Mouse (Mus musculus) erythroid progenitor cell, adult 5-6 weeks (primary cell): ENCODE results near the gene Mgat3. TPM values are rescaled to one million over a fixed set of nuclear protein-coding genes. Genes with fewer than 3 reads are reported as not detected.

Source experiments
- ATAC-seq: replicated peaks from 2 replicates; pipeline ENCODE4 v1.8.0; 2016; ENCODE audit warnings: moderate number of reproducible peaks, mild to moderate bottlenecking, moderate TSS enrichment, inconsistent platforms; ENCODE audit not compliant: poor library complexity, low FRiP score, severe bottlenecking
- total RNA-seq, 2 experiments: library from RNA; stranded (forward) in 1 of 2; stranded (reverse) in 1 of 2; fragments of 150-400 nt in 1 of 2; fragments of 186-747, 209-891 nt in 1 of 2; gene quantifications; 2 replicates each; pipeline versions ENCODE4 v1.2.3 to v1.2.4; 2015 to 2017; ENCODE audit warnings: low replicate concordance in 2 of 2

The Mgat3 gene
- total RNA-seq, 2 experiments from 2014 or later: not detected

DNA sequence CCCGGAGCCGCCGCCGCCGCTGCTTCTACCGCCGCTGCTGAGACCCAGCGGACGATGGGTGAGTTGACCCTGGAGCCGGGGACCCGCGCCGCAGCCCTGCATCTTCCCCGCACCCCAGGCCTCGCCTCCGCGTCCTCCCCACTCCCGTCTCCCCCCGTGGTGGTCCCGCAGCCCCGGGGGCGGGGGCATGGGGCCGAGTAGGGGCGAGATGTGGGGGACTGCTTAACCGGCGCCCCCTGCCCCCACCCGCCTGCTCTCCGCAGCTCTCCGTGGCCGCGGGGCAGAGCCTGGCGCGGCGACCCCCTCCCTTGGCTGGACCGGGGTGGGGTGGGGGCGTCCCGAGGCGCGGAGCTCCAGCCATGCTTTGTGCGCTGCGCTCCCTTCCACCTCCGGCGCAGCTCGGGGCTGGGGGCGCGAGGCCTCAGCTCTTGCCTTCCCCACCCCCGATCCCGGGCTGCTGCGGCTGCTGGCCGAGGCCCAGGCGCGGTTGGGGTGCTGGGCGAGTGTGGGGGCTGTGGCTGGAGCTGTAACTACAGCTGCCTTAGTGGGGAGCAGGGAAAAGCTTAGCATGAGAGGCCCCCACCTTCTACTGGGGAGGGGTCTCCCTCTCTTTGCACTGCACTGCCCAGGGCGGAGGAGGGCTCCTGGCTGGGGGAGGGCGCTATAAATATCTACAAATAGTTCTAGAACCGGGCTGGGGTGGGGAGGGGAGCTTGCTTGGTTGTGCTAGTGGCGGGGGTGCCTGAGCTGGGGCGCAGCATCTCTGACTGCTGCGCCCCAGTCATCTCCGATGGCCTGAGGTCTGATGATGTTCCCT, 468 bp downstream of the Mgat3 start:
- no peak for ATAC-seq

DNA sequence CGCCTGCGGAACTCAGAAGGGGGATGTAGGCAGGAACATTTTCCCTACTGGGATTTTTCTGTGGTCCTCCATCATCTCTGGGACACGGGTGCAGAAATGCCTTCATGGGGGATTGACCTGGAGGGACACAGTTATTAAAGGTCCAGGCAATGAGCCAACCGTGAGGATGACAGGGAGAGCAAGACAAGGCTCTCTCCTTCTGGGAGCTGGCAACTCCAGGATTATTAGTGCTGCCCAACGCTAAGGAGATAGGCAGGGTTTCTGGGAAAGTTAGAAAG, 1.0 kb downstream of the Mgat3 start:
- ATAC-seq: no peak

DNA sequence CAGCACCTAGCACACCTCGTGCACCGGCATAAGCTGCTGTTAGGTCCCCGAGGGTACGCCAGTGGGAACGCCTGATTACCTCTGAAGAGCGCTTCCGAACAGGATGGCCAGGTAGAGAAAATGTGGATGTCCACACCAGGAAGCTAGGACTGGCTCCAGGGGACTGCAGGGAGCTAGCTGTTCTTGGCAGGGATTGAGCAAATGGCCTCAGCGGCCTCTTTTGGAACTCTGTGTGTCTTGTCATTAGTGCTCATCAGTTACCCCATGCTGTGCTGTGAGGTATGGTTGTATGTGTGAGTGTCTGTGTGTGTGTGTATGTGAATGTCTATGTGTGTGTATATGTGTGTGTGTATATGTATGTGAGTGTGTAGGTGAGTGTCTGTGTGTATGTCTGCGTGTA, 1.8 kb downstream of the Mgat3 start:
- ATAC-seq: no peak

DNA sequence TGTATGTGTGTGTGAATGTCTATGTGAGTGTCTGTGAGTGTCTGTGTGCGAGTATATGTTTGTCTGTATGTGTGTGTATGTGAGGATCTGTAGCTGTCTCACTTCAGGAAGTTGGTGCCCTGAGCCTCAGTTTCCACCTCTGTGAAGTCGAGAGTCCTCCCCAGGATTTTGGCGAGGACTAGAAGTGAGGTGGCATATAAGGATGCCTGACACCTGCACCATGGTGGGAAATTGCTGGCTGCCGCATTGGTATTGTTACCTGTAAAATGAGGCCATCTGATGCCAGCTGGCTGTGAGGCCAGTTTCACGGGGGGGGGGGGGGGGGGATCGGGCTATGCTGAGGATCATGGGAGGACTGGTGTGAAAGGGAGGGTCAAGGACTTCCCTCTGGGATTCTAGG, 2.2 kb downstream of the Mgat3 start:
- no peak for ATAC-seq

DNA sequence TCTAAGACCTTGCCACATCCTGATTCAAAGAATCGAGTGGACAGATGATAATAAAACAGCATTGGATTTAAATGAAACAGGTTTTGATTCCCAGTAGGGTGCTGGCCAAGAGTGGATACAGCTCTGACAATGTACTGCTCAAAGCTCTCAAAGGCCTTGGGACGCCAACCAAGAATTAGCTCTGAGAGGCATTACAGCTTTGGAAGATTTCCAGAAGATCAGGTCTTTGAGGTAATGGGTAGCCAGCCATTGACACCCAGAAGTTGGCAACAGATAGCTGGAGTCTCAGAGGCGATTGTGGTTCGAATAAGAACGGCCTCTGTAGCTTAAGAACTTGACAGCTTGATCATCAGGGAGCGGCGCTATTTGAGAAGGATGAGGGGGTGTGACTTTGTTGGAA, 8.0 kb downstream of the Mgat3 start:
- no peak for ATAC-seq

DNA sequence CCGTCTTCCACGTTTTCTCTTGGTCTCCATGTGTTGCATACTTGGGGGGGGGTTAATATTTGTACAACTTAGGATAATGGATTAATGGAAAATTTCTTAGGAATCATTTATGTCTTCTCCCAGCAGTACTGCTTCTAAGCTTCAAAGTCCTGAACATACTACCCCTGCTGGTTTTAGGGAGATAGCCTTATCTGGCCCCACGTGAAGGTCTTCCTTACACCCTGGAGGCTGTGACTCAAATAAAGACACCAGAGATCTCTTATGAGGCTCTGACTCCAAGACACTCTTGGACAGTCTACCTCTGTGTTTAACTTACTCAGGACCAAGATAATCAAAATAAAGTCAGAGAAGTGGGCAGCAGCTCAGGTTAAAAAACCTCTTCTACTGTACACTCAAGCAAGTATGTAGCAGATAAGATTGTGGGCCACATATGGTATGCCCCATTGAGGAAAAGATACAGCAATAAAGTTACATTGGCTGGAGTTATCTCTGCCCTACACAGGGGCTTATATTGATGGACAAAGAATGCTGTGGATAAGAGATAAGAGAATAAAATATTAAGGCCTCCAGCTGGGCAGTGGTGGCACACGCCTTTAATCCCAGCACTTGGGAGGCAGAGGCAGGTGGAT, 8.7 kb downstream of the Mgat3 start:
- 0 out of 2 replicates have a peak, but pooled peaks have one; percentile 37 for ATAC-seq

DNA sequence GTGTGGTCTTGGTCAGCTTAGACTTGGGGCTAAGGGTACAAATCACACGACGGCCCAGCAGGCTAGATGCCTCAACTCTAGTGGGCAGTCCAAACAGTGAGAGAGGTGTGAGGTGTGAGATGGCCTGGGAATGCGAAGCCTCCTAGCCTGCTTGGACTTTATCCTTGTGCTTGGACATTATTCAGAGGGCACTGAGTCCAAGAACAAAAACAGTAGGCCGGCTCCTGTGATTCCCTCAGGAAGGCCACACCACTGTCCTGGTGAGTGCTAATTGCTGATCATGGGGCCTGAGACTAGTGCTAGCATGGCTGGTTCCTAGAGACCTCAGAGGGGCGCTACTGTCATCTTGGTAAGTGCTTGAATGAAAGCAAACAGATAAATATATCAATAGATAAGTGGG, 15.4 kb downstream of the Mgat3 start:
- ATAC-seq: no peak

DNA sequence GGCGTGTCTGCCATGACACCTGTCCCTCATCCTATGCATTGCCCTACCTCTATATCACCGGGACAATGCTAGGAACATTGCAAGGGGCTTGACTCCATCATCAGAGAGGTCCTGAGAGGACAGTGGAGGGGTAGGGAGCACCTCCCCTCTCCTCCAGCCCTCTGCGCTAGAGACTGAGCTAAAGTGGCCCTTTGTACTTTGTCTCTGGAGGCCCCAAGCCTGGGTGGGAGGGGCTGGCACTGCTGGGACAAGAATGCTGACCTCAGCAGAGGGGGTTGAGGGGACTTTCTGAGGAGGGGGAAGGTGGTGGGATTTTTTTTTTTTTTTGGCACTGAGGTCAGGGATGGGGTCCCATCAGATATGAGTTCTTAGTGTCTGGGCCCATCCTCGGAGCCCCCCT, 16.6 kb downstream of the Mgat3 start:
- ATAC-seq: no peak

DNA sequence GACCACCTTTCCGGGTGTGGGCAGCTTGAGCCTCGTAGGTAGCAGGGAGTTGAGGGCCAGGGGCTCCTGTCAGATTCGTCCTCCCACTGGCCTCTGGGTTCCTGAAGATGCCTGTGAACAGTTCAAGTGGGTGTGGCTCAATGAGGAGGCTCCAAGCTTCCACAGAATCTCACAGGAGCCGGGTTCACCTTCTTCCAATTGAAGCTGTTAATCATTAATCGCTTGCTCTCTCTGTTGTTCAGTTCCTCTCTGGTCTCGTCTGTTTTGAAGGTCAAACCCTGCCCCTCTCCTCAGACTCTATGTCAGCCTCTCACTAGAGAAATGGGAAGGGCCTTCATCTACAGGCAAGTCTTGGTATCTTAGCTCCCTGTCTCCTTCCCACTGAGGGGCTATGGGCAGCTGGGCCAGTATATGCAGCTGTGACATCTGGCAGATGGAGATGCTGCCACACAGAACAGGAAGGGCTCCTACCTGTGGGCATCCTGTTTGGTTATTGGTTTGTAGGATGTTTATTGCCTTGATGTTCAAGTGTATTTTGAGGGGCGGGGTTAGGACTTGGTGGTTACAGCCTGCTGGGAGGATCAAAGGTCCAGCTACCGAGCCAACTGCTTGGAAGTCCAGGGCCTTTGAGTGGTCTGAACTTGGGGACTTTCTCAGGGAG, 18.2 kb downstream of the Mgat3 start:
- ATAC-seq: no peak

DNA sequence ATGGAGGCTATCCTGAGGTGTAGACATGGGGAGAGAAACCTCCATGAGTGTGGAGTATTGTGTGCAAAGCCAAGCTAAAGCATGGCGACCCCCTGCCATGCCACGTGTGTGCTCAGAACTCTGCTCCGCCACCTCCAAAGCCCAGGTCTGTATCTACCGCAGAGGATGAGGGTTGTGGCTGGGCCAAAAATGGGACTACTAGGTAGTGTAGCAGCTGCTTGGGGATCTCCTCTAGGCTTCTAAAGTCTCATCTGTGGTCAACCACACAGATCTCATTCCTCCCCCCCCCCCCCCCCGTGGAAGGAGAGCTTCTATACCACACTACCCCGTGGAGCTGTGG, 18.7 kb downstream of the Mgat3 start:
- no peak for ATAC-seq

DNA sequence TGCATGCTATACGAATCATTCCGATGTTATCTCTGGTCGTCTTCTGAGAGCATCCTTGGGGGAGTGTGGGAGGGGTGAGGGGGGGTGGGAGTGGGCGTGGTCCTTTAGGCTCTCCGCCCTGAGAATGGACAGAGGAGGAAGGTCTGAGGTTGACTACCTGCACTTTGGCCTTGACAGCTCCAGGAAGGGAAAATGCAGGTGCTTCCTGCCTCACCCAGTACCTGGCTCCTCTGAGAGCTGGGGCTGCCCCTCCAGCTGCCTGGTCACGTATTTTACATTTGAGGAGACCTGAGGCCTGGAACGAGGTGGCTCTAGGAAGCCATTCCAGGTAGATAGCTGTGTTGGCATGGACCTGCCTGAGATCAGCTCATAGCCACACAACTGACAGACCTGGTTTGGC, 19.3 kb downstream of the Mgat3 start:
- no peak for ATAC-seq

DNA sequence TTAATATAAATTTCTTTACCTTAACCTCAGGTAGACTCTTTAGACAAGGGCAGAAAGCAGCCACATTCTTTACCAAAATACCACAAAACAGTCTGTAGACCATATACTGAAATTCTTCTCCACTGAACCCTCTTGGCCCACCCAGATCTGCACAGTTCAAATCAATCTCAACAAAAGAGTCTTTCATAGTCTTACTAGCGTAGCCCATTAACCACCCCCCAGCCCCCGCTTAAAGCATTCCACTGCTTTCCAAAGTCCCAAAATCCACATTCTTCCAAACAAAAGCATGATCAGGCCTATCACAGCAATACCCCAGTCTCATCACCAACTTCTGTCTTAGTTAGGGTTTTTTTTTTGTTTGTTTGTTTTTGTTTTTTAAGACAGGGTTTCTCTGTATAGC, 26.0 kb downstream of the Mgat3 start:
- ATAC-seq: no peak

DNA sequence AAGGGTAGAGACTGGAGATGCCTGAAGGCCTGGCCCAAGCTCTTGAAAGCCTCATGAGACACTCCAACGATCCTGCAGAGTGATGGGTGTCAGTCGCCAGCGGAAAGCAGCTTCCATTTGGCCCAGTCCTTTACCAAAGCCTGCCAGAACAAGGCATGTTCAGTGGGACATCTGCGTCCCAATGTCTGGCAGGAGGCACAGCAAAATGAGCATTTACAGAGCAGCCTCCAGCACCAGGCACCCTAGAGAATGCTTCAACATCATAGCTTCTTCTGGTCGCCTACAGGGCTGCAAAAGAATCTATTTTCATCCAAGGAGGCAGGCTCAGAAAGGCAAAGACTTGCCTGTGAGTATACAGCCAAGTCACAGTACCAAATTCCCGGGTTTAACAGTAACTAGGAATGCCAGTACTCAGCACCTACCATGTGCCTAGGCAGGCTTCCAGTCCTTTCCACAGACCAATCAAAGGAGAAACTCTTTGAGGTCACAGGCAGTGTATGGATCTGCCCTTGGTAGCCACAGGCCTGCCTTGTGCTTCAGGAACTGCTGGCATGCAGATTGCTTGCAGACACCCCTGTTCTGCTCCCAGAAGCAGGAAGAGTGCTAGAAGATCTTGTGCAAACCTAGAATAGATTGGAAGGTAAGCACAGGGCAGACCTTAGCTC, 28.7 kb downstream of the Mgat3 start:
- no peak for ATAC-seq

DNA sequence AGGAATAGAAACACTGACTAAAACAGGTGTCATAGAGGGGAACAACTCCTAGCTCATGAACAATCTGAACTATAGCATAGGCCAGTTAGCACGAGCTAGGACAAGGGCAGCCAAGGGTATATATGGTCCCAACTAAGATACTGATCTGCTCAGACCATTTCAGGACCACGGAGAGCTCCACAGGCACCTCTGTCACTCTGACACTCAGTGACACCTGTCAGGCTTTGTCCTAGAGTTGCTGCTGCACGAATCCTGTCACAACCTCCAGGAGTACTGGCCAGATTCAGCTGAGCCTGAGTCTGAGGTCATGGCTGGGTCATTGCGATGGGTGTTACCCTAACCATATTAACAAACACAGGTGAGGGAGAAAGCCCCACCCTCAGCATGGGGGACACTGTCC, 29.9 kb downstream of the Mgat3 start:
- ATAC-seq: no peak

DNA sequence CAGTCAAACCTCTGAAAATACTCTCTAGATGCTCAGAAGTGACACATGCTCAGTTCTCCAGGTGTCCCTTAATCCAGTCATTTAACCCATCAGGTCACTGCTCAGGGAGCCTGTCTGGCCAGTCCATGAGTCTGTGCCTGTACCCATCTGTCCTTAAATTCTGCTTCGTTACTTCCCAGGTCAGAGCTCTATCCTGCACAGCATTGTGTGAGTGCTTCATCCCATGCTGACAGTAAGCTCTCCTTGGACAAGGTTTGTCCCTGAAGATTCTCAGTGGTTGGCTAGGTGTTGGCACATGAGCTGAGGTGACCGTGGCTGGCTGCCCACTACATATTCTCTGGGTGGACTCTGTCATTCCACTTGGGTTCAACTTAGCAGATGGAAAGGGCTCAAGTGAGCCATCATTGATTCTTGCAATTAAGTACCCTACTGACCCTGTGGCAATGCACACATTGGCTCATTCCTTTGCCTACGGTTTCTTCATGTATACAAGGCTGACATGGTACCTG, 32.6 kb downstream of the Mgat3 start:
- no peak for ATAC-seq

DNA sequence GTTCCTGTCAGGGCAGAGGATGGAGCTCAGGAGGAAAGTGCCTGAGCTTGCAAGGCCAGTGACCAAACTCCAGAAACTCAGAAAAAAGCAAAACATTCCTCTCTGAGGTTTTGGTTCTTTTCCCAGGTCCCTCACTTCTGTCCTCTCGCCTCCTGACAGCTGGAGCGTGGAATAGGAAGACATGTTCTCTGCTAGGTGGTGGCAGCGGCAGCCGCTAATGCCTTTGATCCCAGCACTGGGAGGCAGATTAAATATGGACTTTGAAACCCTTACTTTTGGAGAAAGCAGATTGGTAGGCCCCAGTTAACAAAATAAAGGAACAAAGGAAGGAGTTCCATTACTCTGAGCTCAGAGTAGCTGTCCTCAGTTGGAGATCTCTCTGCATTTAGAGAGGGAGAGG, 34.9 kb downstream of the Mgat3 start:
- no peak for ATAC-seq

DNA sequence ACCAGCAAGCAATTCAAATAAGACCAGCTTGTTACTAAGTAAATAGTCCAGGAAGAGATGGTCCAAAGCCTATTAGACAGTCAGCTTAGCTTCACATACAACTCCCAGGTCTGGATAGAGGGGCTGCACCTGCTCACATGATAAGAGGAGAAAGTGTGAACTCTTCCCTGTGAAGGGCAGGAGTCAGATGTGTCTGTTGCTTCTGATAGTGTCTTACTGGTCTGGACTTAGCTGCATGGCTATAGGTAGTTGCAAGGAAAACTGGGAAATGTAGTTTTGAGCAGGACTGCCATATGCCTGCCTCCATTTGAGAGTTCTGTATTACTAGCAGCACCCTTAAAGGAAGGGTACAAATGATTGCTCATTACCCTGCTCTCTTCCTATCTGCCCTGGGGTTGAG, 40.2 kb downstream of the Mgat3 start:
- ATAC-seq: no peak

DNA sequence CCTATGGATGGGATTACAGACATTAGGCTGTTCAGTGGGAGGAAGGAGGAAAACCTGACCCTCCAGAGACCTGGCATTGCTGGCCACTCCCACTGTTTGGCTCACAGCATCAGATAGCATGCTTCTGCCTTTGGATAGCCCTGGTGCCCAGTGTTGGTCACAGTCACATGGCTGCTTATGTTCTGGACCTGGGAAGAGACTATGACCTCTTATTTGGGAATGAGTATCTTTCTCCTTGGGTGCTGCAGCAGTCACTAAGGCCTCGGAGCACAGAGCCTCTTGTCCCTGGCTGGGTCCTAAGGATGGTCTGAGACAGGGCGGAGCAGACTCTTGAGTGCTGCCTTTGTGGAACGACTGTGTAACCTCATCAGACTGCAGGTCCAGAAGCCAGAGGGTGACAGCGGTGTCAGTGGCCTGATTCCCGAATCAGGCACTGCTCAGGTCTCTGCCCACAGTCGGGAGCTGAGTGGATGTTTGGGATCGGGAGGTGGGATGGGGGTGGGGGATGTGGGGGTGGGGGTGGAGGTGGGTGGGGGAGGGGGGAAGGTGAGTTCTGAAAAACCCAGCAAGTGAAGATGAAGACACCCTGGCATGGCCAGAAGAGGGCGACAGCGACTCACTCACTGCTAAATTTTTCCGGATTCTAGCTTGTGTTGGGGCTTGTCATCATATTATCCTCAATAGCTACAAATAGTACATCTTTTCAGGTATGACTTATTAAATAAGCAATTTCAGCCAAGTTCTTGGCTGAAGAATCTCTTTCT, 42.4 kb downstream of the Mgat3 start:
- ATAC-seq: no peak

DNA sequence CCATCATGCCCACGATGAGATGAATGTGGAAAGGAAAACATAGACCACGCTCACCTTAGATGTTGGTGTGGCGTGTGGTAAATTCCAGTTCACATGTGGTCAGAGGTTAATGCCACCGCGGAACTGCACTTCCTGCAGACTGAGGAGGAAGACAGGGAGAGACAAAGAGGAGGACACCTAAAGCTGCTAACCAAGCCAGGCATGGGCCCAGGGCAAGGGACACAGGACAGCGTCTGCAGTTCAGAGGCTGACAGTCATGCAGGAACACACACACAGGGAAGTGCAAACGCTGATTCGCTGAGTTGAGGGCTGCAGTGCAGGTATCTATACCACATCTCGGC, 42.9 kb downstream of the Mgat3 start:
- no peak for ATAC-seq

DNA sequence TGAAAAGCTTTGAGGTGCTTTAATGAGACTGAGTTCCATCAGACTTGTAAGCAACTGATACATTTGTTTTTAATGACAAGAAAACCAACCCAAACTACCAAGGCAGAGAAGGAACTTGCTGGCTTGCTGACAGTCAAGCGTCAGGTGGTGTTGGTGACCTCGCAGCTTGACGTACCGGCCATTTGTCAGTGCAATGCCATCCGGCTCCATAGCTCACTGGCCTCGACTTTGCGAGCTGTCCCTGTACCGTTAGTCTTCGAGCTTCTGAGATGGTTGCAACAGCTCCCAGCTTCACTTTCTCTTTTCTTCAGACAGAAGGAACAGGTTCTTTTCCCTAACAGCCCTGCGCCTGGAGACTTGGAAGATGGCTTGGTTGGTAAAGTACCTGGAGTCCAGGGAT, 44.0 kb downstream of the Mgat3 start:
- no peak for ATAC-seq
